Mouse (Mus musculus) CH12.LX (cell line): Measurements from ENCODE around the gene Tmem8b. TPM values are rescaled to one million over a fixed set of nuclear protein-coding genes. Genes with fewer than 3 reads are reported as not detected.

Experiments used
- DNase-seq: peaks from one replicate; pipeline ENCODE4 v3.0.0-alpha.2; 2013; ENCODE audit errors: extremely low read depth
- H3K27ac ChIP-seq: 2 replicates; pipeline ENCODE4 v1.5.1; 2012; ENCODE audit warnings: low read depth, mild to moderate bottlenecking, control low read depth, moderate library complexity; ENCODE audit not compliant: insufficient read depth
- H3K27me3 ChIP-seq: replicated peaks from 2 replicates; pipeline ENCODE3; 2012; ENCODE audit warnings: inconsistent platforms
- H3K36me3 ChIP-seq, 2 experiments: replicated peaks in 1 of 2; 2 replicates each; pipeline versions ENCODE3 to v1.6.1; 2012; ENCODE audit warnings: inconsistent platforms in 1 of 2, low read length in 1 of 2, mild to moderate bottlenecking in 1 of 2, mixed read lengths in 1 of 2, moderate library complexity in 1 of 2; ENCODE audit not compliant: control insufficient read depth in 1 of 2, insufficient read depth in 1 of 2
- H3K4me1 ChIP-seq, 2 experiments: 2 replicates each; pipeline ENCODE4 v1.6.1; 2012; ENCODE audit warnings: inconsistent platforms in 1 of 2, moderate library complexity in 1 of 2; ENCODE audit not compliant: insufficient read depth in 2 of 2, control insufficient read depth in 1 of 2
- H3K4me2 ChIP-seq: 2 replicates; pipeline ENCODE4 v1.6.1; 2012; ENCODE audit warnings: low read depth, mild to moderate bottlenecking, control low read depth; ENCODE audit not compliant: poor library complexity, insufficient read depth, severe bottlenecking
- H3K4me3 ChIP-seq, 3 experiments: fragments of 150-350 bp in 1 of 3; sonication (generic) in 1 of 3; replicated peaks in 1 of 3; 2 replicates each; pipeline versions ENCODE3 to v1.5.1; 2011 to 2012; ENCODE audit warnings: low read depth in 2 of 3, low read length in 2 of 3, mild to moderate bottlenecking in 2 of 3, moderate library complexity in 2 of 3, control low read depth in 1 of 3, improper control_type of control experiment in 1 of 3, inconsistent platforms in 1 of 3, mixed read lengths in 1 of 3; ENCODE audit not compliant: poor library complexity in 1 of 3
- H3K79me2 ChIP-seq: replicated peaks from 2 replicates; pipeline ENCODE4 v1.6.1; 2012; ENCODE audit warnings: mild to moderate bottlenecking, moderate library complexity; ENCODE audit not compliant: control insufficient read depth, poor library complexity, insufficient read depth, severe bottlenecking; ENCODE audit errors: extremely low read depth
- H3K9ac ChIP-seq: 2 replicates; pipeline ENCODE4 v1.6.1; 2012; ENCODE audit warnings: low read depth, mild to moderate bottlenecking, control low read depth, moderate library complexity; ENCODE audit not compliant: insufficient read depth
- H3K9me3 ChIP-seq: replicated peaks from 2 replicates; pipeline ENCODE3; 2012; ENCODE audit warnings: low read length, inconsistent platforms, mixed read lengths
- CHD1 ChIP-seq: IDR thresholded peaks from 2 replicates; pipeline ENCODE4 v1.6.1; 2012; ENCODE audit warnings: low read depth, low read length, improper control_type of control experiment, inconsistent platforms
- CTCF ChIP-seq, 2 experiments: IDR thresholded peaks in 1 of 2; conservative IDR thresholded peaks in 1 of 2; 2 replicates each; pipeline ENCODE4 v1.5.1; 2011 to 2012; ENCODE audit warnings: low read depth in 2 of 2, low read length in 2 of 2, improper control_type of control experiment in 1 of 2, inconsistent platforms in 1 of 2, mild to moderate bottlenecking in 1 of 2, moderate library complexity in 1 of 2
- E2F4 ChIP-seq: IDR thresholded peaks from 2 replicates; pipeline ENCODE4 v1.6.1; 2011; ENCODE audit warnings: low read depth, low read length, improper control_type of control experiment; ENCODE audit not compliant: insufficient replicate concordance
- ELF1 ChIP-seq: IDR thresholded peaks from 2 replicates; pipeline ENCODE4 v1.6.1; 2014; ENCODE audit warnings: low read depth, mild to moderate bottlenecking, inconsistent platforms, low read length, improper control_type of control experiment
- ETS1 ChIP-seq: conservative IDR thresholded peaks from 2 replicates; pipeline ENCODE4 v1.6.1; 2012; ENCODE audit warnings: low read depth, mild to moderate bottlenecking, inconsistent platforms, low read length, improper control_type of control experiment, moderate library complexity
- GABPA ChIP-seq: IDR thresholded peaks from 2 replicates; pipeline ENCODE4 v1.6.1; 2012; ENCODE audit warnings: low read depth, low read length, improper control_type of control experiment, inconsistent platforms; ENCODE audit not compliant: insufficient replicate concordance
- HCFC1 ChIP-seq: IDR thresholded peaks from 2 replicates; pipeline ENCODE4 v1.6.1; 2012; ENCODE audit warnings: low read depth, mild to moderate bottlenecking, inconsistent platforms, low read length, improper control_type of control experiment
- IRF4 ChIP-seq: IDR thresholded peaks from 2 replicates; pipeline ENCODE4 v1.6.1; 2014; ENCODE audit warnings: low read depth, mild to moderate bottlenecking, inconsistent platforms, low read length, improper control_type of control experiment
- JUN ChIP-seq: IDR thresholded peaks from 2 replicates; pipeline ENCODE4 v1.6.1; 2011; ENCODE audit warnings: low read depth, mild to moderate bottlenecking, low read length, improper control_type of control experiment, moderate library complexity; ENCODE audit not compliant: insufficient read depth
- JUND ChIP-seq: conservative IDR thresholded peaks from 2 replicates; pipeline ENCODE4 v1.6.1; 2011; ENCODE audit warnings: low read depth, low read length, improper control_type of control experiment
- KAT2A ChIP-seq: IDR thresholded peaks from 2 replicates; pipeline ENCODE4 v1.6.1; 2012; ENCODE audit warnings: low read length, improper control_type of control experiment, inconsistent platforms; ENCODE audit not compliant: insufficient replicate concordance
- MEF2A ChIP-seq: IDR thresholded peaks from 2 replicates; pipeline ENCODE4 v1.6.1; 2014; ENCODE audit warnings: low read depth, mild to moderate bottlenecking, inconsistent platforms, low read length, improper control_type of control experiment, borderline replicate concordance
- NELFE ChIP-seq: IDR thresholded peaks from 2 replicates; pipeline ENCODE4 v1.6.1; 2011; ENCODE audit warnings: low read depth, low read length, improper control_type of control experiment
- RAD21 ChIP-seq: IDR thresholded peaks from 2 replicates; pipeline ENCODE4 v1.6.1; 2011; ENCODE audit warnings: low read depth, mild to moderate bottlenecking, low read length, improper control_type of control experiment, moderate library complexity
- SMC3 ChIP-seq: IDR thresholded peaks from 2 replicates; pipeline ENCODE4 v1.6.1; 2011; ENCODE audit warnings: low read depth, low read length, improper control_type of control experiment
- TCF12 ChIP-seq: IDR thresholded peaks from 2 replicates; pipeline ENCODE4 v1.6.1; 2014; ENCODE audit warnings: low read depth, mild to moderate bottlenecking, inconsistent platforms, low read length, improper control_type of control experiment
- UBTF ChIP-seq: IDR thresholded peaks from 2 replicates; pipeline ENCODE4 v1.6.1; 2012; ENCODE audit warnings: low read depth, mild to moderate bottlenecking, inconsistent platforms, low read length, improper control_type of control experiment, moderate library complexity
- USF1 ChIP-seq: IDR thresholded peaks from 2 replicates; pipeline ENCODE4 v1.6.1; 2014; ENCODE audit warnings: low read depth, mild to moderate bottlenecking, inconsistent platforms, low read length, improper control_type of control experiment
- USF2 ChIP-seq: conservative IDR thresholded peaks from 2 replicates; pipeline ENCODE4 v1.6.1; 2011; ENCODE audit warnings: low read depth, low read length, improper control_type of control experiment
- ZC3H11A ChIP-seq: IDR thresholded peaks from 2 replicates; pipeline ENCODE4 v1.6.1; 2012; ENCODE audit warnings: low read depth, mild to moderate bottlenecking, inconsistent platforms, low read length, improper control_type of control experiment
- ZKSCAN1 ChIP-seq: IDR thresholded peaks from 2 replicates; pipeline ENCODE4 v1.6.1; 2012; ENCODE audit warnings: low read depth, inconsistent platforms, low read length, improper control_type of control experiment, borderline replicate concordance
- dilution Hi-C: fragments of 300-500 bp; cut with MboI; formaldehyde crosslinking; loops from 2 replicates; pipeline ENCODE4 v1.14.3; 2020; ENCODE audit warnings: low sequenced_read_pairs; ENCODE audit not compliant: extremely low pct_unique_long_range_greater_than_20kb, extremely low pct_ligation_motif_present
- in situ Hi-C: fragments of 300-500 bp; cut with MboI; formaldehyde crosslinking; loops from 3 replicates; pipeline ENCODE4 v1.14.3; 2019; ENCODE audit warnings: low sequenced_read_pairs, low pct_ligation_motif_present, low pct_unique_long_range_greater_than_20kb, mixed read lengths
- polyA plus RNA-seq: library from polyadenylated mRNA; unstranded; fragments of >175 nt; gene quantifications from 2 replicates; pipeline ENCODE4 v1.2.1, GENCODE M21; 2012; ENCODE audit warnings: low read depth; ENCODE audit not compliant: insufficient read length
- total RNA-seq, 2 experiments: library from RNA; depleted of rRNA; stranded (reverse); fragments of 300-350 nt in 1 of 2; fragments of >200 nt in 1 of 2; gene quantifications; 2 replicates each; pipeline ENCODE4 v1.2.3; 2012 to 2014

The Tmem8b gene
- total and polyA plus RNA-seq, 3 experiments = 0.26 to 0.47 TPM; not detected in 1

- dilution Hi-C loops (no loop called here), in situ Hi-C loops (loop anchor here (10.0 to 25.0 kb wide), 2 partner anchors 124 to 256 kb away; partner anchors contain the start of genes Ccin and Olfr155)
- peak; percentile 12 for DNase-seq
- peaks cover 90% of the 10 kb centered on the region for H3K27me3 ChIP-seq
- H3K9ac ChIP-seq = no peak overlapping the region
- no peak for TF ChIP-seq MEF2A
- TF ChIP-seq KAT2A = no peak
- 0 out of 2 replicates have a peak, but pooled peaks have one; percentile 42 for TF ChIP-seq IRF4
- no peak for TF ChIP-seq UBTF
- TF ChIP-seq GABPA = no peak
- no peak for TF ChIP-seq ETS1
- TF ChIP-seq ELF1 = no peak
- TF ChIP-seq USF2 = no peak
- no peak for TF ChIP-seq NELFE
- TF ChIP-seq HCFC1 = no peak
- no peak for TF ChIP-seq ZKSCAN1
- TF ChIP-seq JUND = no peak
- no peak for TF ChIP-seq CHD1
- no peak for TF ChIP-seq TCF12
- TF ChIP-seq SMC3 = 0 out of 2 replicates have a peak, but pooled peaks have one; percentile 11
- TF ChIP-seq JUN = no peak
- TF ChIP-seq ZC3H11A = no peak
- peak in 1 of 2 experiments; percentile 24; a peak in 1 of 4 replicates for TF ChIP-seq CTCF (conservative IDR thresholded peaks at IDR 0.05 in 1 of 2, IDR thresholded peaks at IDR 0.05 in 1 of 2; ENCODE audit: low read depth in 2 of 2, low read length in 2 of 2)
- TF ChIP-seq USF1 = no peak
- no peaks in the 10 kb centered on the region for H3K79me2 ChIP-seq
- no peaks in the 10 kb centered on the region for H3K4me1 ChIP-seq
- H3K27ac ChIP-seq = no peak overlapping the region
- H3K36me3 ChIP-seq = no peaks in the 10 kb centered on the region
- no peak overlapping the region for H3K4me2 ChIP-seq
- no peak overlapping the region for H3K4me3 ChIP-seq
- H3K9me3 ChIP-seq = no peaks in the 10 kb centered on the region
These were observed 62.1 kb downstream of the Tmem8b start for GRCm38 (mm10) chr4:43730750-43731297.

GRCm38 (mm10) chr4:43732171-43732570, 63.4 kb downstream of the Tmem8b start:
- peaks cover 89% of the 10 kb centered on the region for H3K27me3 ChIP-seq
- no peaks in the 10 kb centered on the region for H3K9me3 ChIP-seq
- TF ChIP-seq GABPA (no peak), E2F4 (no peak), JUN (no peak), ZKSCAN1 (no peak), RAD21 (no peak)
- no peaks in the 10 kb centered on the region for H3K4me1 ChIP-seq
- no peaks in the 10 kb centered on the region for H3K79me2 ChIP-seq
- DNase-seq = no peak
- dilution Hi-C loops = no loop called here
- H3K27ac ChIP-seq = no peak overlapping the region
- no peak overlapping the region for H3K4me2 ChIP-seq
- in situ Hi-C loops = loop anchor here (10.0 to 25.0 kb wide), 2 partner anchors 123 to 255 kb away; partner anchors contain the start of genes Ccin and Olfr155
- H3K36me3 ChIP-seq = no peaks in the 10 kb centered on the region
- no peak overlapping the region for H3K9ac ChIP-seq
- no peak overlapping the region for H3K4me3 ChIP-seq
